ENCODE assay signal across 13 mouse cellular contexts in the genomic region with DNA sequence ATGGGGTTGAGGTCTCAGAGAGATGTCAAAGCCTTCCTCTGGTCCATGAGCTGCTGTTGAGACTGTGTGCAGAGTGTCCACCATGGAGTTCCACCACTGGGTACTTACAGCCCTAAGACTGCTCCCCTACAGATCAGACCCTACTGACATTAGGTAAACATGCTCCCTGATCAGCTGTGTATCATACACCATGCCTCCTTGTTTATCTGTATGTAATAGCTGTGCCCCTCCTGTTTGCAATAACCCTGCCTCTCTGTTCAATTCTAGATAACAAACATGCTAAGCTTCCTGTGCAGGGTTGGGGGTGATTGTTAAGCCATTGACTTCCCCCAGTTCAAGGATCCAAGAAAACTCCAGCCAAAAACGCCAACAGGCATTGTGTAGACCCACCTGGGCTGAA.
"Had no signal": no experiment of that assay in that cellular context is flagged by ENCODE, and none has a peak within 500 bp of the region (broad histone marks: within the 10 kb centered on the region; RNA-seq: fewer than 3 reads in every experiment).

No protein-coding gene starts in this region.

- H3K9me3 ChIP-seq: kidney, embryonic 15.5 days; limb, embryonic 15.5 days; midbrain, embryonic 15.5 days; neural tube, embryonic 12.5 days had no signal

- H3K27ac ChIP-seq: kidney, embryonic 15.5 days; left cerebral cortex, adult 2 months; limb, embryonic 15.5 days; midbrain, embryonic 15.5 days; neural tube, embryonic 12.5 days had no signal

- H3K27me3 ChIP-seq: kidney, embryonic 15.5 days; limb, embryonic 15.5 days; midbrain, embryonic 15.5 days; neural tube, embryonic 12.5 days had no signal

- H3K9ac ChIP-seq: kidney, embryonic 15.5 days; limb, embryonic 15.5 days; lung, embryonic 14.5 days; midbrain, embryonic 15.5 days; neural tube, embryonic 12.5 days had no signal

- H3K4me2 ChIP-seq: kidney, embryonic 15.5 days; limb, embryonic 15.5 days; lung, embryonic 14.5 days; midbrain, embryonic 11.5 days; midbrain, embryonic 15.5 days; neural tube, embryonic 12.5 days had no signal

- ATAC-seq: intestine, embryonic 16.5 days; midbrain, embryonic 15.5 days had no signal

- DNase-seq: kidney, adult 2 months; kidney, postnatal 25 days; lung, postnatal 10 days; lung, postnatal 4 days; thymus, postnatal 36 days had no signal

- H3K4me1 ChIP-seq: limb, embryonic 15.5 days; midbrain, embryonic 15.5 days; neural tube, embryonic 12.5 days had no signal

- H3K36me3 ChIP-seq: kidney, embryonic 15.5 days; limb, embryonic 15.5 days; midbrain, embryonic 15.5 days; neural tube, embryonic 12.5 days had no signal

- H3K4me3 ChIP-seq: kidney, embryonic 15.5 days; left cerebral cortex, adult 2 months; limb, embryonic 15.5 days; midbrain, embryonic 15.5 days; neural tube, embryonic 12.5 days had no signal
